Mouse (Mus musculus) thymus, postnatal 36 days (tissue): Measurements from ENCODE around the gene Aifm2.

ENCODE experiments used
- DNase-seq, 2 experiments: peaks; one replicate each; pipeline ENCODE4 v3.0.0; 2022; ENCODE audit warnings: mixed read lengths in 2 of 2

Aifm2 gene

DNA sequence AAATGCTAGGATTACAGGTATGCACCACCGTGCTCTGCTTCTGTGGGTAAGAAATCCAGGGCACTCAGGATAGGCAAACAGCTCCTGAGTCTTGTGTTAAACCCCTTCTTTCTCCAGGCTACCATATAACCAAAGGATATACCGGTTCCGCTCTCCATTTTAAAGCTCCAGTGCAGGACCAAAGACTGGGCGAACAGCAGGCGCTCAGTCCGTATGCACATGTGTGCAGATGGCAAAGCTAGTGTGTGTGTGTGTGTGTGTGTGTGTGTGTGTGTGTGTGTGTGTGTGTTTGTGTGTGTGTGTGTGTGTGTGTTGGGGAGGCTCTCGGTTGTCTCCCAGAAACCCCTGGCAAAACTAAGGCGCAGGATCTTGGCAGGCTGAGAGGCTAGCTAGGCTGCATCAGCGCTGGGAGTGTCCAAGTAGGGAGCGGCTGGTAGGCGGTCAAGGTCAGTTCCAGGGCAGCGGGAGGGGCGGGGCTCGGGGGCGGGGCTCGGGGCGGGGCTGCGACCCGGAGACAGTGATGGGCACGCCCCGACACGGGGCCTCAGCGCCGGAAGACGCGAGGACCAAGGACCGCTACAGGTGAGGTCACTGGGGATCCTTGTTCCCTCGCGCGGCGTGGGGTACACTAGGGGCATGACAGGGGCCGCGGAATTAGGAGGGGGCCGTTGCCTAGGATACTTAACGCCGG is at the start of gene Aifm2:
Gene Aifm2 (plus strand): TSS at position 493 of the 691 bp plus-strand sequence.
- DNase-seq: peak in 1 of 2 experiments; percentile 20

DNA sequence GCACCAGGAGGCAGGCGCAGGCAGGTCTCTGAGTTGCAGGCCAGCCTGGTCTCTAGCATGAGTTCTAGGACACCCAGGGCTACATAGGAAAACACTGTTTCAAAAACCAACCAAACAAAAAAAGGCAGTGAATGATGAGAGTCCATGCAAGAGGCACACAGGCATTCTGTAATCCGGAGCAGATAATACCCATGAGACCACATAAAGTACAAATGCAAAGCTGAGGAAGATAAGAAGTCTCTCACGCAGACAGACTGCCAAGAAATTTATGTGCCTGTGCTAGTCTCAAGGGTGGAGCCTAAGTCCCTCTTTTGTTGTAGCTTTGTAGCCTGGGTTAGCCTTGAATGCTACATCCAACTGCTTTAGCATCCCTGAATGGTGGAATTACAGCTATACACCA is 49.4 kb upstream of the Aifm2 start:
- no peak for DNase-seq

DNA sequence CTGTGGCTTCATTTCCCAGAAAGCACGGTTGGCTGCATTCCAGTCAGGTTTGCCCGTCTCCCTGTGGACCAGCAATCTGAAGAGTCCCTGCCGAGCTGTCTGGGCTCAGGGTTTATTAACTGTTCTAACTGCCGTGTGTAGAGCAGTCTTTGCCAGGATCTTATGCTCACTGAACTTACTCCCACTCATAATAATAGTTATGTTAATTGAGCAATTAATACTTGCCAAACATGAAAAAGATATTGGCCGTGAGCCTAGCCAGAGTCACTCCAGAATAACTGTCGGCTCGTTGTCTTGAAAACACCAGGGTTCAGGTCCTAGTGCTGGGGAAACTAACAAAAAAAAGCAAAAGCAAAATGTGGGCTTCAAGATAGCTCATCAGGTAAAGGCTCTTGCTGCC is 45.8 kb upstream of the Aifm2 start:
- no peak for DNase-seq

DNA sequence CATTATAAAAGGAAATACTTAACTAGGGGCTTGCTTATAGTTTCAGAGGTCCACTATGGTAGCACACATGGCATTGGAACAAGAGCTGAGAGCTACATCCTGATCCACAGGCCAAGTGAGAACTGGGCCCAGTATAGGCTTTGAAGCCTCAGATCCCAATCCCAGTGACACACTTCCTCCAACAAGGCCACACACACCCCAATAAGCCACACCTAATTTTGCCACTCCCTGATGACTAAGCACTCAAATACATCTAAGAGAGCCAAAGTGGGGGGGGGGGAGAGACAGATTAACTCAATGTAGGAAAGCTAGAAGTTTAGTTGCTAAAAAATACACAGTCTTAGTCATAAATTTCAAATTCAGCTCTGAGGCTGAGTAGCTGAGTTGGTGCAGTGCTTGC is 45.2 kb upstream of the Aifm2 start:
- DNase-seq: no peak

DNA sequence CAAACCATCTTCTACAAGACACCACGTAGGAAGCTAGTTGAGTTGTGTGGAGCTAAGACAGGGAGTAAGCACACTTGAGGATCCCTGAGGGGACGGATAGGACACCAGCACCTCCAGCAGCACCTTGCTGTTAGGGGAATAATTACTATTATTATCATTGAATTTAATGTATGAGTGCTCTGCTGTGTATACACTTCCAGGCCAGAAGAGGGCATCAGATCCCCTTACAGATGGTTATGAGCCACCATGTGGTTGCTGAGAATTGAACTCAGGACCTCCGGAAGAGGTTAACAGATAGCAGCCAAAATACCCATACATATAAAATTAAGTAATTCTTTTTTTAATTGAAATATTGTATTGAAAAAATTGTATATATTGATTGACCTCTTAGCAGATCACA is 44.3 kb upstream of the Aifm2 start:
- DNase-seq: no peak

DNA sequence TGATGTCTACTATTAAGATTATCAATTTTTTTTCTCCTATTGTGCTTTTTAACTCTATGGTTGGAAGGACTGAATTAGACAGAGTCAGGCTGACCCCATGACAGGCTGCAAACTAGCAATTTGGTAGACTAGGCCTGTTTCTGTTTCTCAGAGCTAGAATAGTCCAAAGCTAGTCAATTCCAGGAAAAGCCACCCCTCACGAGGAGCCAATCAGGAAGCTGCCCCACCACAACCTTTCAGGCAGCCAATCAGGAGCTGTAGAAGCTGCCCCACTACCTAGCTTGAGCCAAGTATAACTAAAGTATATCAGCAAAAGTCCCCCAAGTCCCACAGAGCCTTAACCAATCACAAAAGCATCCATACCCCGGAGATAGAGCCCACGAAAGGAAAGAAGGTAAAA is 39.1 kb upstream of the Aifm2 start:
- DNase-seq: no peak

DNA sequence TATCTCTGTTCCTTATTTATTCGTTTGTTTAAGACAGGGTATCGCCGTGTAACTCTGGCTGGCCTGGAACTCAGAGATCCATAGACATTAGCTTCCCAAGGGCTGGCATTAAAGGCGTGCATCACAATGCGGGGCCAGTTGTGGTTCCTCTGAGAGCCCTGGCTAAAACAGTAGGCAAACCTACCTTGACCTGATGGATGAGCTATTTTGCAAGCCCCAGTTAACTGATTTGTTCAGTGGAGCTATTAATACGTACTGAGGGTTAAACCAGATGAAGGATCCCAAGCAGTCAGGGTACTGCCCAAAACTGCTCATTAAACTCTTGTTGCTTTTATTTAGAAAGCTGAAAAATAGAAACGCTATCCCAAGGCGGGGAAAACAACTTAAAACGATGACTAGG is 35.5 kb upstream of the Aifm2 start:
- no peak for DNase-seq

DNA sequence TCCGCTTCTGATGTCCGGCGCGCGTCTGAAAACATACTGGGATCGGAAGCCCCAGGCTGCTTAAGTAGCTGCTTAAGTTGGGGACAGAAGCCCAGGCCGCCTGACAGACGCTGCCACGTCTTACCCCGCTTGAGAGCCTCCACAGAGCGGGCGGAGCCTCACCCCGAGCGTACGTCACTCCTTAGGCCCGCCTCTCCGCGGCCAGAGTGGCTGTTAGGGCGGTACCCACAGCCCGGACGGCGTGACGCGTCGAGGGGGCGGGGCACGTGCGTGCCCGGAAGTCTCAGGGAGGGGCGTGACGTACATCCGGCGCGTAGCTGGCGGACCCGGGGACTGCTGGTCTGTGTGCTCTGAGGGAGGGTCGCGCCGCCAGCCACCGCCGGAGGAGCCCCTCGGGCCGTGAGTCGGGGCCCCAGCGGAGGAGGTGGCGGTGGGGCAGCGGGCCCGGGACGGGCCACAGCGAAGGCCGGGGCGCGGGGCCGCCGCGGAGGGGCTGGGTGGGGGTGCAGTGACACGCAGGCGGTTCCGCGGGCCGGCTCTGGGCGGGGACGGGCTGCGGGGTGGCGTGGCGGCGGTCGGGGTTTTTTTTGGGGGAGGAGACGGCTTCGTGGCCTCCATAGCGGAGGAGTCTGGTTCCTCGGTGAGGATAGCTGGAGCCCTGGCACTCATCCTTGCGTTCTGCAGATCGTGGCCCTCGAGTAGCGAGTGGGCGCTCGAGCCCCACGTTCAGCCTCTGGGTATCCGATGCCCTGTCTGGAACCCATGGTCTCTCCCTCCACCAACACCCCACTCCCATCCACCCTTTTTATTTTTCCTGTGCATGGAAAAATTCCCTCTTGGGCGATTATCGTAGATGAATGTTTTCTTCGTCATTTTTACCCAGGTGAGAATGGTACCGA is 34.8 kb upstream of the Aifm2 start, which contains the start of gene Sar1a:
Gene Sar1a (plus strand): TSS at position 285 of the 899 bp plus-strand sequence.
- DNase-seq: peak; percentile 98

DNA sequence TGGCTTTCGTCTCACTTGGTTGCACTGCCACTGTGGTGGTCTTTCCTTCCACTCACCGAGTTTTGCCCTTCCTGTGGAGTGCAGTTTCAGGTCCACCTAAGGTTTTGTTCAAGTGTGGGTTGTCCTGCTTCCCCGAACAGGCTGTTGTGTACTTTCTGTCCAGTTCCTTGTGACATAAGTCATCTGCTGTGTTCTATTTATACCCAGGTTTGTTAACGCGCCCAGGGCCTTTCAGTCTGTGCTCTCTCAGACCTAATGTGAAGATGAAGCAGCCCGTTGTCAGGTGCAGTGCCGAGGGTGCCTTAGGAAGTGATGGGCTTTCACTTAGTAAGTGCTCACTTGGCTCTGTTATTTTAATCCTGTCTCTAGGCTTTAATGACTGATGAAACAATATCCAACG is 25.7 kb upstream of the Aifm2 start:
- DNase-seq: no peak

DNA sequence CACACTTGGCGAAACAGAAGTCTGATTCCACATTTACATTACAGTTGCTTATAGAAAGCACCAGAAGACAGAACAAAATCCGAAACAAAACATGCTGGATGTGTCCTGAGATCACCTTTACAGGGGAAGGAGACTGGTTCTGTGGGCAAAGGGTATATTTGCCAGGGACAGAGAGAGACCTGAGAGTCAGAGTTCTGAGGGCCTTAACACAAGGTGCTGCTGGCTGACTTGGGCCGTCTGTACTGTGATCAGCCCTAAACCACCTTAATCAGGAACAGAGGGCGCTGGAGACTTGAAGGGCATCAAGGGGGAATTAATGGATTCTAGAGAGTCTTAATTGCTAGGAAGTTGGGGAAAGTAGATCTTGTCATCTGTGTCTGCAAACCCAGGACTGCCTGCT is 21.5 kb upstream of the Aifm2 start:
- DNase-seq: no peak

DNA sequence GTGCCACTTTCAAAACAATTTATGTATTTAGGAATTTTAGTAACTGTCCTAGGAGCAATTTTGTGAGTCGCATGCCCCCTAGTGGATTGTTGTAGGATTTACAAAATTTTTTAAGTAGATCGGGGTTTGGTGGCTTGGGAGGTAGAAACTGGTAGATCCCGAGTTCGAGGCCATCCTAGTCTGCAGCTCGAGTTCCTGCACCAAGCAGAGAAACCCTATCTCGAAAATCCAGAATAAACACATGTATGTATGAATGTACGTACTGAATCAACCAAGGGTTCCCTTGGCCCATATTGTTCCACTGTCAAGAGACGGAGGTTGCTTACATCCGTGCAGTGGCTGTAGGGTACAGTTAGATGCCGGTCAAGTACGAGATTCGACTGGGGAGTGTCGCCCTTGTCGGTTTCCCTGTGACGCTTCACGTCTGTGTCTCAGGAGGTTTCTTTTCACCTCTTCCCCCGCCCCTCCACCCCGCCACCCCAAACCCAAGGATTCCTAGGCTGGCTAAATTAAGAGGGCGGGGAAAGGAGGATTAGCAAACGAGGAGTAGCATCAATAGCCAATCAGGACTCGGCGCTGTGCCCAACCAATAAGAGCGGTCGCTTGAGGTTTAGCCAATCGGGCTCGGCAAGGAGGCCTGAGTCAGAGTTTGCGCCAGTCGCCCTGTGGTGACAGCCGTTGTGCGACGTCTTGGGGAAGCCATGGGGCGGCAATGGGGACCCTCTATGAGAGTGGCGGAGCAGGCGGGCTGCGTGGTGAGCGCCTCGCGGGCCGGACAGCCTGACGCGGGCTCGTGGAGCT is 20.0 kb upstream of the Aifm2 start, which contains the start of gene Tysnd1:
Gene Tysnd1 (plus strand): TSS at position 645 of the 801 bp plus-strand sequence.
- peak; percentile 88 to 93 for DNase-seq

DNA sequence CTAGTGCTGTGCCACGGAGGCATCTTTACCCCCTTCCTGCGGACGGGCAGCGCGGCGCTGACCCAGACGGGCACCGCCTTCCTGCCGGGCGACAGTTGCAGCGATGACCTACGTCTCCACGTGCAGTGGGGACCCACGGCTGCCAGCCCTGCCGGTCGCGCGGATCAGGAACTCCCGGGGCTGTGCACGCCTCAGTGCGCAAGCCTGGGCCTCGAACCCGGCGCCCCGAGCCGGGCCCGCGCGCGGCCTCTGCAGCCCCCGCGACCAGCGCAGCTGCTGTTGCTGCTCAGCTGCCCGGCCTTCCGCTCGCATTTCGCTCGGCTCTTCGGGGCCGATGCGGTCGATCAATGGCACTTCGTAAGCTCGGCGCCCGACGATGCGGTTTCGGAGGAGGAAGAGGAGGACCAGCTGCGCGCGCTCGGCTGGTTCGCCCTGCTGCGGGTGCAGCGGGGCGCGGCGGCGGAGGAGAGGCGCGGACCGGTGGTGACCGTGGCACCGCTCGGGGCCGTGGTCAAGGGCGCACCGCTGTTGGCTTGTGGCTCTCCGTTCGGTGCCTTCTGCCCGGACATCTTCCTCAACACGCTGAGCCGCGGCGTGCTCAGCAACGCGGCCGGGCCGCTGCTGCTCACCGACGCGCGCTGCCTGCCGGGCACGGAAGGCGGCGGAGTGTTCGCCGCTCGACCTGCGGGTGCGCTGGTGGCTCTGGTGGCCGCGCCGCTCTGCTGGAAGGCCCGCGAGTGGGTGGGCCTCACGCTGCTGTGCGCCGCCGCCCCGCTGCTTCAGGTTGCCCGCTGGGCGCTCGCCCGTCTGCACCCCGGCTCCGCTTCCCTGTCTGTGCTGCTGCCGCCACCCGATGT is 19.1 kb upstream of the Aifm2 start:
- DNase-seq: peak in 1 of 2 experiments; percentile 59

DNA sequence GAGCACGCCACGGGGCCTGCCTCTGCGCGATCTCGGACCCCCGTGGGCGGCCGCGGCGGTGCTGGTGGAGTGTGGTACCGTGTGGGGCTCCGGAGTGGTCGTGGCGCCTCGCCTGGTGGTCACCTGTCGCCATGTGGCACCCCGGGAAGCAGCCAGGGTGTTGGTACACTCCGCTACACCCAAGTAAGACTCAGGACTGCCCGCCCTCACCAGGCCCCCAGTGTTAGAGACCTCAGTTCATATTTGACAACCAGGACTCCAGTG is 18.6 kb upstream of the Aifm2 start:
- DNase-seq: no peak

DNA sequence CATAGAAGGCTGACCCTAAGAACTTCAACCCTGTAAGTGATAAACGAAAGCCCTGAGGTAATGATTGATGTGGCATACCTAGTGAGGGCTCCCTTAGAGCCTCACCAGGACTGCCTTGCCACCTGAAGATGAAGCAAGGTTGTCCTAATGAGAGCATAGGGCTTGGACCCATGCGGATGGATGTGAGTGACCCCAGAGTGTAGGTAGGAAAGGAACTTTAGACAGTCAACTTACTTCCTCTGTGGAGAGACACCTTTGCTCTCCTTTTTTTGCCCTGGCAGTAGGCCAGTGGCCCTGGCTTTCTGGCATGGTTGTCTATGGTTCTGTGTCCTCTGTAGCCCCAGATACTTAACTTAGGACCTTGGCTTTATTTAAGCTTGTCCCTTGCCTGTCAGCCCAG is 18.0 kb upstream of the Aifm2 start:
- no peak for DNase-seq

DNA sequence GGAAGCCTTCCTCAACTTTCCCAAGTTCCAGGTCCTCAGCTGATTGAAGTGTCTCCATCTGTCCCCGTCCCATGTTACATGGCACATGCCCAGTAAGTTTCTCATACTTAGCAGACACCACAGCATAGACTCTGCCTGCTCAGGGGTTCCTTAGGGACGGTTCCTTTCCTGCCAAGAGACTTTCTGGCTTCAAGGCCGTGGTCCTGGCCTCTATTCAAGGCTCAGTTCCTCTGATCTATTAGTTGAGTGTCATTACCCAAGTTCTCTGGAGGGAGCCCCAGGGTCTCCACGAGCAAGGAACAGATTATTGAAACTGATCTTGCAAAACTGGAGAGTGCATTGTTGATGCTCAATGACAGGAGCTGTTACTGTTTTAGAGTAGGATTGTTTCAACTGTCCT is 10.4 kb upstream of the Aifm2 start:
- no peak for DNase-seq

DNA sequence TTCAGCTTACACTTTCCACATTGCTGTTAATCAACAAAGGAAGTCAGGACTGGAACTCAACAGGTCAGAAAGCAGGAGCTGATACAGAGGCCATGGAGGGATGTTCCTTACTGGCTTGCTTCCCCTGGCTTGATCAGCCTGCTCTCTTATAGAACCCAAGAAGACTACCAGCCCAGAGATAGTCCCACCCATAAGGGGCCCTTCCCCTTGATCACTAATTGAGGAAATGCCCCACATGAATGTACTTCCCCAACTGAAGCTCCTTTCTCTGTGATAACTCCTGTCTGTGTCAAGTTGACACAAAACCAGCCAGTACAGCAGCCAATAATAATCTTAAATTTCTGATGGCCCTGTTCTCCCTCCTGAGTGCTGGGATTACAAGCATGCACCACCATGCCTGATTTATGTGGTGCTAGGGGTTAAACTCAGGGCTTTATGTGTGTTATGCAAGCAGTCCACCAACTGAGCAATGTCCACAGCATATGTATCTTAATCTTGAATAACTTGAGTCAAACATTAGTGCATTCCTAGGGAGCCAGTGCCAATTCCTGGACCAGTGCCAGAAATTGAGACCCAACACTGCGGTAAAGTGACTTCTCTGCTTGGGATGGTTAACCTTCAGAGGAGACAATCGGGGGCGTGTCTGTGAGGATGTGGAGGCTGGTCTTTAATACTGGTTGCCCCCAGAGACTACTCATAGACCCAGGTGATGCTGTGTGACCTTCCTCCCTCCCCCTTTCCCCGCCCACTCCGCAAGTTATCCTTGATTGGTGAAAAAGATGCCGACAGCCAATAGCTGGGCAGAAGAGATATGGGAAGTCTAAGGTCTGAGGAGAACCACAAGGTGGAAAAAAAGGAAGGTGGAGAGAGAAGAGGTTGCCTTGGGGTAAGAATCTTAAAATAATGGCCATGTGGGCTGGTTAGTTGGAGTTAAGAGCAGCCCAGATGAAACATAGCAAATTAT is 8.4 kb upstream of the Aifm2 start:
- no peak for DNase-seq

DNA sequence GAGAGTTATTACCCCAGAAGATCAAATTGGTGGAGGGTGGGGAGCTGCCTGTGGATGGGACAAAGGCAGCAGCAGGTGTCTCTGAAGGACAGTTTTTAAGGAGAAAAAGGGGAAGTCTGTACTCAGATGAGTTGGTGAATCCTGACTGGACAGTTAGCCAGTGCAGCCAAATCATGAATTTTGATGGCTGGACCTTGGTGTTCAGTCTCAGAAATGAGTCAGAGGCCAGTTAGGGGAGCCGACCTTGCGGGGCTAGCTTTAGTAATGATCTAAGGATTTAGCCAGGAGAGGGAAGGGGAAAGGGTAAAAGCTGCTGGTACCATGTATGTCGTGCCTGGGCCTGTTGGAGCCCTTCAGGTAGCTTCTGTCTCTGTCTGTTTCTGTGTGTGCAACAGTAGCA is 1.5 kb upstream of the Aifm2 start:
- DNase-seq: no peak

DNA sequence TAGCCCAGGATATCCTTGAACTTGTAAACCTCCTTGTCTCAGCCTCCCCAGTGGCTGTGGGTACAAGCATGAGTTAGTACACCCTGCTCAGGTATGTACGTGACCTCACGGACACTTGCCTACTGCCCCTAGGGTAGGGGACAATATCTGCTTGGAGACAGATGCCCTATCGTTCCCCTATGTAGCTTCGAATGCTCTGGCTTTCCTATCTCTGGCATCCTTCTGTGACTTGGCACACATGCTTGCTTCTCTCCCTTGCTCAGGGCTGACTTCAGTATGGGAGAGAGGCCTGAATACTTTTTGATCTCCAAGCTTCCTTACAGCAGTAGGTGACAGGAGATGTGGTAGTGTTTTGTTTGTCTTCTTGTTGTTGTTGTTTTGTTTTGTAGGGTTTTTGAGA is 917 bp upstream of the Aifm2 start:
- DNase-seq: no peak

DNA sequence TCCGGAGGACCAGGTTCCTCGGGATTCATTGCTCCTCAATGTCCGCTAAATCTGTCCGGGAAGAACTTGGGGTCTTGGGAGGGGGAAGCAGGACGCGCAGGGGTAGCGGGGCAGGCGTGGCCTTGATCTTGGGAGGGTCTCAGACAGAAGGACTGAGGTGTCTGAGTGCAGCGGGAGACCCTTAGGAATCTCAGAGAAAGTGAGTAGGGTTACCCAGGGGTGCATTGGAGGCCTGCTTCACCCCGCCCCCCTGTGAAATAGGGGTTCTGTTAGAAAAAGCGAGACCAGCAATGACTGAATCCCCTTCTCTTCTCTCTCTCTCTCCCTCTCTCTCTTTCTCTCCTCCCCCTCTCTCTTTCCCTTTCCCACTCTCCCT is 387 bp downstream of the Aifm2 start:
- DNase-seq: no peak

DNA sequence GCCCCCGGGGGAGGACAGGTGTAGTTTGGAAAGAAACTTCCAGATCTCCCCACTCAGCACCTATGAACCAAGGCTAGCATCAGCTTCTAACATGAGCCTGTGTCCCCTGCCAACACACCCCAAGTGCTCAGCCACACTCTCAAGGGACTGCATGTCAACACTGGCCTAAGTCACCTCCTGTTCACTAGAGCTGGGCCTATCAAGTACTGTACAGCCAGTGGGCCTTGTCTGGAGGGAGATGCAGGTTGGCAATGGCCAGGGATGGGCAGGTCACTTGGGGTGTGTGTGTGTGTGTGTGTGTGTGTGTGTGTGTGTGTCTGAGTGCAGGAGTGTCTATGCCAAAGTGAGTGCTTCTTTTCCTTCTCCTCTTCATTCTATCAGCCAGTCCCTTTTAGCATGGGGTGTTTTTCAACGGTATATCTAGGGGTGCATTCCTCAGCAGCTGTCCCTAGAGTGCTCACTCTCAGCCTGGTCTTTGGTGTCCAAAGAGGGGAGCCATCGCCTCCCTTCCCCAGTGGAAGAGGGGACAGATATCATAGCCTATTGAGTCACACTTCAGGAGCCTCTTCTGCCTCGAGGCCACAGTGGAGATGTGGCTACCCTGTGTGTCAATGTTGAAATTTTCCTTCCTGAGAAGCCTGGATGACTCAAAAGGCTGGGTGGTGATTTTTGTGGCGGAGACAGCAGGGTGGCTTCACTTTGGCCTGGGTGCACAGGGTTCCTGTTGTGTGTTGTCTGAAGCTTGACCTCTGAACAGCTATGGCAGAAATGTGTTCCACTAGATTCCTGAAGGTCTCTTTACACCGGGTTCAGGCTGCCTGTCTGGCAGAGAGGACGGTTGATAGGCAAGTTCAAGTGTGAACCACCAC is 1.2 kb downstream of the Aifm2 start:
- no peak for DNase-seq
